Mouse (Mus musculus) heart, postnatal 10 days (tissue): ENCODE measurements around the gene Carnmt1. TPM values are rescaled to one million over a fixed set of nuclear protein-coding genes. Genes with fewer than 3 reads are reported as not detected.

ENCODE experiments used
- DNase-seq, 2 experiments: peaks; one replicate each; pipeline ENCODE4 v3.0.0; 2021
- intact Hi-C: fragments of 180-260 bp; cut with DNase I; formaldehyde crosslinking; loops from one replicate; pipeline ENCODE4 v1.15.1; 2025
- total RNA-seq, 2 experiments: library from RNA; stranded (reverse); gene quantifications; 2 replicates each; pipeline ENCODE4 v1.2.3; 2021

The Carnmt1 gene
- total RNA-seq, 2 experiments from 2014 or later: 21.1 to 23.2 TPM

DNA sequence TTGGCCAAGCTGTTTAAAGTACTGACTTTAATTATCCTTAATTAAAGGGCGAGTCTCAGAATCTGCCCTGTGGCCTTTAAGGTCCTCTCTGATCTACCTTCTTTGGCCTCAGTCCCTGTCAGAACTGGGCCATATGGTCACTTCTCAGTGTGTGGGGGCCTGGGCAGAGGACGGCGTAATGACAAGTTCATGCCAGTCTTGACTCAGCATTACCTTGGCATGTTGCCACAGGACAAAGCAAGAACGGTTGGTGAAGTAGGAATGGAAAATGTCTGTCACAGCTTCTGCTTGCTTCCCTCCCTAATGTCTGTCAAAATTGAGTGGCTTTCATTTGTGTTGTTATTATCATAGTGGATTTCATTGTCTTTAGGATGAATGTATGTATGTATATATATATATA lies 18.0 kb upstream of the Carnmt1 start:
- DNase-seq: peak in 1 of 2 experiments; percentile 50

DNA sequence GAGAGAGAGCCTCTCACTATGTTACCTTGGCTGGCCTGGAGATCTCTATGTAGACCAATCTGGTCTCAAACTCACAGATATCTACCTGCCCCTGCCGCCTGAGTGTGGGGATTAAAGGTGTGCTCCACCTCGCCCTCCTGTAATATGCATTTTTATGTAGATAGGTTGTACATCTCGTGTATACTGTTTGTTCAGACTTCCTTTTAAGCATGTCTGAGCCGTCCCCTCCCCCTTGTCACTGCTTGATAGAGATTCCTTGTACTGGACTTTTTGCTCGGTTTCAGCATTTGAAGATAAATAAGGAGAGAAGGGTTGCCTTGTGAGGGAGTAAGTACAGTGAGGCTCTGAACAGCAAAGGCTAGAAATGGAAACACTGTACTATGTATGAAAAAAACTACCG lies 17.5 kb upstream of the Carnmt1 start:
- DNase-seq: no peak
- intact Hi-C loops: no loop called here

More for the DNA sequence above, 18.0 kb upstream of the Carnmt1 start:
- intact Hi-C loops: no loop called here

DNA sequence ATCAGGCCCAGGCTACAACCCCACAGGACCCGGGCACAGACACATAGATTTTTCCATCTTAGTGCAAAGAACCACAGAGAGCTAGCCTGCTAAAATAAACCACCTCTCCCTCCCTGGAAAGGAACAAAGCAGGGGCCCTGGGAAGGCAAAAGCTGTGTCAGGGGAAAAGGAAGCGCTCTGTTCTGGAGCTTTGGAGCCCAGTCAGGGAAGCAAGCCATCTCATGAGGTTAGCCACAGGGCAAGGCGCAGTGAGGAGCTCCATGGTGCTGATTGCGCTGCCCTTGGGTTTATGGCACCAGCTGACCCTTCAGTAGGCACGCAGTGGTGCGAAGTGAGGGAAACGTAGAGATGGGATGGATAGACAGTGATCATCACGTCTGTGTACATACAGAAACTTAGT lies 16.2 kb upstream of the Carnmt1 start:
- DNase-seq: no peak

DNA sequence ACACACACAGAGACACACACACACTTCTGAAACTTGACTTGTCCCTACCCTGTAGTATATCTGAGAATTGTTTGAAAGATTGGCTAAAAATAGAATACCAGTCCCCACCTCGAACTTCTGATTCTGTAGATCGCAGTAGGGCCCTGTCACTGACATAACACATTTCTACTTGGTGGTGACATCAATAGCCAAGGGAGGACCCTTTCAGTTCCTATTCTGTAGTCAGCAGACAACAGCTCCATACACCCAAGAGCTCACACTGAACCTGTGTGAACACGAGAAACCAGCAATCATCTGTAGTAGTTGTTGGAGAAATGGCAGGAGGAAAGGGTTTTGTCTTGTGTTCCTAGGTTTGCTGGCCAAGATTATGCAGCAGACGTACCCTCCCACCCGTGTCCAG lies 15.6 kb upstream of the Carnmt1 start:
- no peak for DNase-seq
- intact Hi-C loops: no loop called here

More for the DNA sequence above, 16.2 kb upstream of the Carnmt1 start:
- intact Hi-C loops: no loop called here

DNA sequence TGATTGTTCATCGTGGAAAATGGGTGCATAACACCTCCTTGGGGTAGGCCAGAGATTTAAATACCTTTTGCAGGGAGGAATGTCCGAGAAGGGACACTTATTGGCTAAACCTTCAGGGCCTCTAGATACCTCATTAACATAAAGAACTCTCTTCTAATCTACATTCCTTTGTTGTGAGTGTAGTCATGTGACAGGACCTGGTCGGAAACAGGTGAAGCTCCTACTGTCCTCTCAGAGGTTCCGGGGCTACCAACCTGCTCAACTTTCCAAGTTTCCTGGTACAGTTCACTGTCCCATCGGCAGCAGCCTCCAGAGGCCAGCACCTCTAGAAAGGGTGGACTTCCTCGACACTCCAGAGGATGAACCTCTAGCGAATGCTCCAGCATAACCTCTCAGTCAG lies 14.6 kb upstream of the Carnmt1 start:
- DNase-seq: no peak
- intact Hi-C loops: no loop called here

DNA sequence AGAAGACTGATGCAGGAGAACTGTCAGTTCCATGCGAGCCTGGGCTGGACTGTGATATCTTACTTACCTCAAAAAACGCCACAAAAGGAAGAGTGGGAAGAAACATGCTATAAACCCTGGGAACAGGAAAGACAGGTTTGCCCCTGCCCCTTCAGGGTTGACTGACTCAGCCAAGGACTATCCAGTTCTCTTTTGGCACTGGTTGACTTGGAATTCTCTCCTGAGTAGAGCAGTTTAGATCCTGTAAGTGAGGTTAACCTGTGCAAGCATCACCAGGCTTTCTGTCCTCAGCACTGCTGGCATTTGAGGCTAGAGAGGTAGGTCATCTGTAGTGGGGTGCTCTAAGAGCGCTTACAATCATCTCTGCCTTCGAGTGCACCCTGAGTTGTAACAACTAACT lies 12.1 kb upstream of the Carnmt1 start:
- no peak for DNase-seq
- intact Hi-C loops: no loop called here

DNA sequence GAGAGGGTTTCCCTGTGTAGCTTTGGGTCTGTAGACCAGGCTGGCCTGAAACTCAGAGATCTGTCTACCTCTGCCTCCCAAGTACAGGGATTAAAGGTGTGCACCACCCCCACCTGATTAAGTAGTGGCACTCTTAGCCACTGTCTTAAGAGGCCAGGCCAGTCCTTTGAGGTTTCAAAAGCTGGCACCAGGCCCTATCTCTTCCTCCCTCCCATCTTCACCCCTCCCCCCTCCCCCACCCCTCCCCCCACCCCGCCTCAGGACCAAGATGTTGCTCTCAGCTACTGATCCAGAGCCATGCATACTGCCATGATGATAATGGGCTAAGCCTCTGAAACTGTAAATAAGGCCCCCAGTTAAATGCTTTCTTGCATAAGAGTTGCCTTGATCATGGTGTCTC lies 11.2 kb upstream of the Carnmt1 start:
- intact Hi-C loops: no loop called here
- no peak for DNase-seq

DNA sequence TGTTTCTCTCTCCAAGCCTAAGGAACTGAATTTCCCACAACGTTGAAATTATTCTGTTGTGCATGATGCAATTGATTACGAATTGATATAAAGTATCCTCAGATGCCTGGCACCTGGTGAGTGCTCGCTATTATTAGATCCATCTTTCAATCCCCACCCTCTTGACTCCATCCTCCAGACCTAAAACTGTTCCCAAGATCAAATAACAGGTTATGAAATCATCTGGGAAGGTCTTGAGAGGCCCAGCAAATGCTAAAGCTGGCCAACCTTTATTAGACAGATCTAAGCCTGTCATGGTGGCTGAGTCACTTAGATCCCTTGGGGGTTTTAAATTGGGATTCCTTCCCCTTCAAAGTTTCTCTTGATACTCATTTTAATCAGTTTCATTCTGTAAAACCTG lies 10.1 kb upstream of the Carnmt1 start:
- DNase-seq: no peak
- intact Hi-C loops: no loop called here

DNA sequence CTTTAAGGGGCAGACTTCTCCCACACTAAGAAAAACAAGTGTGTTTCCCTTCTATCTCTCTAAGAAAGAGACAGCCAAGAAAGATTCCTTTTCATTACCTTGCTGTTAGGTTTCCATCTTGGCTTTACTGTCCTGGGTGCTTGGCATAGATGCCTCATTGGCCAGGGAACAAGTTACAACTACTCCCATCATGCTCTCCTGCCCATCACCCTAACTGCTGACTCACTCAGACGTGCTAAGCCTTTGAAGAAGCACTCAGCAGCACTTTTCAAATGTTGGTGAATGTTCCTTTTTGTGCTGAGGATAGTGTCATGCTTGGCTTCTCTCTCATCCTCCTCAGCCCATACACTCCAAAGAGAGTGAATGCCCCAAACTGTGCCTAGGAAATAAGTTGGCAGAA lies 8.9 kb upstream of the Carnmt1 start:
- intact Hi-C loops: no loop called here
- DNase-seq: no peak

DNA sequence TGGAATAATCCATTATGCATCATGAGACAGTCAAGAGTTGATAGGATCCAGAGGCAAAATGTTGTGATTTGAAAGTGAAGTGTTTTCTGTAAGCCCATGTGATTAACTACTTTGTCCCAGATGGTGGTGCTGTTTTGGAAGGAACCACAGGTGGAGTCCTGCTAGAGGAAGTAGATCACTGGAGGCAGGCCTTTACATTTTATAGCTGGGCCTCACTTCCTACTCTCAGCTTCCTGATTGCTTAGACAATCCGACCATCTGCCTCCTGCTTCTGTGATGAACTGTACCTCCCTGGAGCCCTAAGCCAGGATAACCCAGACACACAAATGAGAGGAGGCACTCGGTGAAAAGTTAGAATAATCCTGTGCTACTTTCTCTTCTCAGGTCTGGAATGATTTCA lies 6.7 kb upstream of the Carnmt1 start:
- intact Hi-C loops: no loop called here
- DNase-seq: no peak

DNA sequence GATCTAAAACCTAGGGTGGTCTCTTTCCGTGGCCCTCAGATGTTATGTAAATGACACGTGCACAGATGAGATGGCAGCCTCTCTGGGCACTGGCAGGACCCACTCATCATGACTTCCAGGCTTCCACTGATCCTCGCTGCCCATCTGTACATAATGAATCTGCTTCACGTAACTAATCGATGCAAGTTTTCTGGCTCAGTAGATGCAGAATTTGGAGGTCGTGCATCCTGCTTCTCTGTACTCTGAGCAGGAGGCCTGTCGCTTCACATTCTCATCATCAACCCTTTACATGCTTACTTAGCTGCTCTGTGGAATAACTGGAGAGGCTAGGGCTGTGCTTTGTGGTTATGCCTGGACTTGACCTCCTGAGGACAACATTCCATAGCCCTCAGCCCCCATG lies 3.6 kb upstream of the Carnmt1 start:
- intact Hi-C loops: no loop called here
- no peak for DNase-seq

DNA sequence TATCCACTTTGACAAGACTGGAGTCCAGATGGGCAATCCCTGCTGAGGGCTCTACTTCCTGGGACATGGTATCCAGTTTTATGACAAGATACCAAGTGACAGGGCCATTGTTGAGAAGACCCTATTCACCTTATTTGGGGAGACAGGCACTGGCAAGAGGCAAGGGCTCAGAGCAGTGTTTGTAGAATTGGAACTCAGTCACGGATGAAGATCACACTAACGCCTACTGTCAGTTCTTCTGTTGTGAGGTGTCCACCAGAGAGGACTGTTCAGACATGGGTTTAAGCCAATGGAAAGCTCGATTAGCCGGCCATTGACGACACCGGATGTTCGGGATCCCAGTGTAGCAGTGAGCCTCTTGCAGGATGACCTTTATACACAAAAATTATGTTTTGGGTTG lies 1.0 kb upstream of the Carnmt1 start:
- no peak for DNase-seq
- intact Hi-C loops: no loop called here

DNA sequence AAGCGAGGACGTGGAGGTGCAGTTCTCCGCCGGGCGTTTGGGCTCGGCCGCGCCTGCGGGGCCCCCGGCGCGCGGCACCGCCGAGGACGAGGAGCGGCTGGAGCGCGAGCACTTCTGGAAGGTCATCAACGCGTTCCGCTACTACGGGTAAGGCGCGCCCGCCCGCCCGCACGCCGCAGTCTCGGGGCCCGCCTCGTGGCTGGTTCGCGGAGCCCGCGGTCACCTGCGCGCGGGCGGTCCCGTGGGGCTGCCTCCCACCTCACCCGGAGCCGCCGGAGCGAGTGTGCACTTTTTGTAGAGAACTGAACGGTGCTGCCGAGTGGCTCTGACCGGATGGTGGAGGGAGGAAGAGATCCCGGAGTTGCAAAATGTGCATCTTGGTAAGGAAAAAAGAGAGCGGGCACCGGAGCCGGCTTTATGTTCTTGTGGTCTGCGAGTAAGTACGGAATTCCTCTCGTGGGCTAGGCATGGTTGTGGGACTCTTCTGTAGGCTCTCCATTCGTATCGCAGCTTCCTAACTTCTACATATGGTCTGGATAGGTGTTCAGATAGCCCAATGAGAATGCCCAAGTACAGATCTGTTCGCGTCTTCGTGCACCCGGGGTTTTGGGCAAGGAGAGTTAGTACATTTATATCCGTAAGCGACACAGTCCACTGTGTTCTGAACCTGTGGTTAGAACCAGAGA lies 635 bp downstream of the Carnmt1 start:
- intact Hi-C loops: loop anchor here (5.0 kb wide), 2 partner anchors 34 to 41 kb away; partner anchors contain the start of gene D030056L22Rik
- peak; percentile 56 to 65 for DNase-seq

DNA sequence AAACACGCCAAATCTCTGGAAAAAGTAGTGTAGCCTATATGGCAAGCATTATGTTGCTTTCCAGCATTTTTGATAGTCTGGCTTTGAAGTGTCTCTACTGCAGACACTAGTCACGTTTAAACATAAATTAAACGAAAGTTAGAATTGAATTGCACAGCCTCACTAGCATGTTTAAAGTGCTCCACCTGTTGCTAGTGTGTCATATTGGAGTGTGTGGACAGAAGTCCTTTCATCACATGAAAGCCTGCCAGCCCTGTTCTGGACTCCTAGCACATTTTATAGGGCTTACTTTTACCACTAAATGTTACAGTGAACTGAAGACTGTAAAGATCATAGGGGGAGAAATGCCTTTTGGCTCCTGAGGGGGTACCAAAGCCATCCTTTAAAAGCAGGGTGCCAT lies 1.9 kb downstream of the Carnmt1 start:
- intact Hi-C loops: loop anchor here (5.0 kb wide), 2 partner anchors 35 to 40 kb away; partner anchors contain the start of gene D030056L22Rik
- DNase-seq: peak in 1 of 2 experiments; percentile 19

DNA sequence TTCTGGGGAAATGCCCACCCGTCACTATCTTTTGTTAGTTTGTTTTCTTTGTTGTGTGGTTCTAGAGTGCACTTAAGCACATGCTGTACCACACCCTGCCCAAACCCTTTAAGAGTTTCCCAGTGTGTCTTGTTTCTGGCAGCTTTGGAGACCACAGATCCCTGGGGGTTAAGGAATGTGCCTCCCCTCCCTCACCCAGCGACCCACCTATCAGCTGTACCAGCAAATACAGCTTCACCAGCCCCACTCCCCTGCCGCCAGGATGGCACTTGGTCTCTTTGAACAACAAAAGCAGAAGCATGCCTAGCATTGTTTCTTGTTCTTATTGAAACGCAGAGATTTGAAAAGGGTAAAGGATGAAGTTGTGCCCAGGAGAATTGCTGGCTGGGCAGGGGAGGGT lies 2.6 kb downstream of the Carnmt1 start:
- intact Hi-C loops: loop anchor here (5.0 kb wide), 2 partner anchors 36 to 39 kb away; partner anchors contain the start of gene D030056L22Rik
- DNase-seq: no peak

DNA sequence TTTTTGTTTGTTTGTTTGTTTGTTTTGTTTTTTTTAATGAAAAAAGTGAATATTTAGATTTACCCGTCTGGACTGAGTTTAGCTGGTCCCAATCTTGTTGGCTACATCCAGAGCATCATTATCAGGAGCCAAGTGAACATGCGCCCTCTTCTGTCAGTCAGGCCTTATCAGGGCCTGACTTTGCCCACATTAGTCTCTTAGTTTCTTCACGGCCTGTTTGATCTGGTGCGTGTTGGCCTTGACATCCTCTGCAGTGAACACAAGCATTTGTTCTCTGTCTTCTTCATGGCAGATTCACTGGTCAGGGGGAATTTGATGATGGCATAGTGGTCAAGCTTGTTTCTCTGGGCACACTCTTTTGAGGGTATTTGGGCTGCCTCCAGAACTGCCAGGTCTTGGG lies 11.6 kb downstream of the Carnmt1 start:
- DNase-seq: no peak
- intact Hi-C loops: no loop called here

DNA sequence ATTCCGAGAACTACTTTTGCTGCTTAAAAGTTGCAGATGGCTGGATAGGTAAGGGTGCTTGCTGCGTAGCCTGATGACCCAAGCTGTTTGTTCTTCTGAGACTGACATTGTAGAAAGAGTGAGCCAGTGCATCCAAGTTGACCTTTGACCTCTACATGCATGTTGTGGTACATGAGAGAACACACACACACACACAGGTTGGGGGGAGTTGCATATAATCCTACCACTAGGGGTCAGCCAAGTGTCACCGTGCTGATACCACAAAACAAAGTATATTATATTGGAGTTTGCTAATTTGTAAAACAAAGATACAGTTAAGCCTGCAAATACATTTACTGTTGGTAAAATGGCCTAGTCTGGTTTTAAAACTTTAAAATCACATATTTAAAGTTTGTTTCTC lies 17.0 kb downstream of the Carnmt1 start:
- DNase-seq: peak; percentile 25 to 57

DNA sequence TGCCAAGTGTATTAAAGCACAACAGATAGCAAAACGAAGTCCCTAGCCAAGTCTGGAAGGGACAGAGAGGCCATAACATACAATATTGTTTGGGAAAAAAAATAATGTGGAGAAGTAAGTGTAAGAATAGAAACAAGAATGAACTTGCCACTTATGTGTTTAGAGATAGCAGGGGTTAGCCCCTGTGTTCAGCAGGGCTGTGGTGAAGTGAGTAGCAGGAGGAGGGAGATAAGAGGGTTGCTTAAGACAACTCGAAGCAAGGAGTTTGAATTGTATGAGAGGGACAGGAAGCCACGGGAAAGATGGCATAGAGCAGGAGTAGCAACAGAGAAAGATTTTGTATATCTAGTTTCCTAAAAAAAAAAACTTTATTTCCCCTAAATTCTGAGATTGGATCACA lies 21.6 kb downstream of the Carnmt1 start:
- intact Hi-C loops: no loop called here
- no peak for DNase-seq

More for the DNA sequence above, 17.0 kb downstream of the Carnmt1 start:
- intact Hi-C loops: loop anchor here (2.0 kb wide), 1 partner anchor 147 kb away; no protein-coding TSS in a partner anchor

DNA sequence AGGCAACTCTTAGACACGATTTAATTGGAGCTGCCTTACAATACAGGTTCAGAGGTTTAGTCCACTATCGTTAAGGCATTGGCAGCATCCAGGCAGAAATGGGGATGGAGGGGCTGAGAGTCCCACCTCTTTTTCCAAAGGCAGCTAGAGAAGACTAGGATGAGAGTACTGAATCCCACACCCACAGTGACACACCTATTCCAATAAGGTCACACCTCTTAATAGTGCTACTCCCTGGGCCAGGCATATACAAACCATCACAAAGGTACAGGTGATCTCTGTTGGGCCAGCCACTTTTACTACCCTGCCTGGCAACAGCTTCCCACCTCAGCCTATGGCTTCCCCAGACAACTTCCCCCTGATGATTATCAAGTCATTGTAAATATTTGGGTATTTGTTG lies 22.2 kb downstream of the Carnmt1 start:
- DNase-seq: no peak
- intact Hi-C loops: no loop called here

DNA sequence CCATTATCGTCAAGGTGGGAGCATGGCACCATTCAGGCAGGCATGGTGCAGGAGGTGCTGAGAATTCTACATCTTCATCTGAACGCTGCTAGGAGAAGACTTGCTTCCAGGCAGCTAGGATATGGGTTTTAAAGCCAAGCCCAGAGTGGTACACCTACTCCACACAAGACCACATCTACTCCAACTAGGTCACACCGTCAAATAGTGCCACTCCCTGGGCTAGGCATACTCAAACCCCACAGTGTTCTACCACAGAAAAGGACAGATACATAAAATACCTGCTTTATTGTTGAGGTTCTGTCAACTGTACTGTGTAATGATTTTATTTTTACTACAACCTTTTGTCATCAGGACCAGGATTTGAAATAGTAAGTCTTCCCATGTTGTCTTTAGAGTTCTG lies 24.6 kb downstream of the Carnmt1 start:
- intact Hi-C loops: no loop called here
- DNase-seq: no peak

DNA sequence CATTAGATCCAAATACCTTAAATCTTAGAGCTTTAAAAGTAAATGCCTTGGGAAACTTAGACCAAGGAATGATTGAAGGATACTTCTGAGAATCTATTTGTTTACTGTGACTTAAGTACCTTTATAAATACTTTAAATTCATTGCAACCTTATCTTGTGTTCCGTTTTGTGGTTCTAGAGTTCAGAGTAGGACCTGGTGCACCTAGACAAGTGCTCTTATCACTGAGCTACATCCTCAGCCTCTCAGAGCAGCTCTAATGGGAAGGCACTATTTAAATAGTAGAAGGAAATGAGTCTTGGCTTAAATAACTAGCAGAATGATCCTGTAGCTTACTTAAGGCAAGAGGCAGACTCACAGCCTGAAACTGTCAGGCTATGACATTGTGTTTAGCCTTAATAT lies 25.0 kb downstream of the Carnmt1 start:
- intact Hi-C loops: no loop called here
- DNase-seq: no peak

DNA sequence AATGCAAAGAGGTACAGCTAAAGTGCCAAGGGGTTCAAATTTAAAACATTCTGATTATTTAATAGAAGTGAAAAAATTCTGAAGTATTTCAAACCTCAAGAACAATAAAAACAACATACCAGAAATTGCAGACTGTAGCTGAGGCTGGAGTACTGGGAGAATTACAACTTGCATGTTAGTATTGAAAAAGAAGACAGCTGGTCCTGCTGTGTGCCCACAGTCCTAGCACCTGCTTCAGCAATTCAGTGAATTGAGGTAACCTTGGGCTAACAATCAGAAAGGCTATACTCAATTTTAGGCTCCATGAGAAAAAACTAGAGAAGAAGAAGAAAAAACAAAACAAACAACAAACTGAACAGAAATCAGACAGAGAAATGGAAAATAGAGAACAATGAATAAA lies 37.5 kb downstream of the Carnmt1 start:
- intact Hi-C loops: no loop called here
- no peak for DNase-seq

DNA sequence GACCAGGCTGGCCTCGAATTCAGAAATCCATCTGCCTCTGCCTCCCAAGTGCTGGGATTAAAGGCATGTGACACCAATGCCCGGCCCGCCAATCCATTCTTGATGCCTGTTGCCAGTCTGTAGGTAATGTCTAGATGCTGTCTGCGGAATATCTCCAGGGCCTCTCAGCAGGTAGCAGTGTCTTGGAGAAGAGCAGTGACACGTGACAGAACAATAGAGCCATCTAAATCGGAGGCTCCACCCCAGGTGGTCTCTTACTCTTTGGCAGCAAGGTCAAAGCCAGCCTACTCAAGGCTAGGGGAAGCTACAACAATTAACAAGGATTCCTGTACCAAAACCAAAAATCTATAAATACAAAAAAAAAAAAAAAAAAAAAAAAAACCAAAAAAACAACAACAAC lies 40.3 kb downstream of the Carnmt1 start:
- DNase-seq: no peak
- intact Hi-C loops: loop anchor here (5.0 kb wide), 2 partner anchors 39 to 79 kb away; partner anchors contain the start of genes Carnmt1, Nmrk1 and Ostf1
